Mouse (Mus musculus) stomach, embryonic 16.5 days (tissue): ENCODE results near the gene Top3b. TPM values are rescaled to one million over a fixed set of nuclear protein-coding genes. Genes with fewer than 3 reads are reported as not detected.
"Not testable (repeated sequence)": the region's sequence is repeated elsewhere in the genome, so short reads cannot be mapped to it uniquely, and the experiment has no call there.

Source experiments
- ATAC-seq: fragments of 200-750 bp; cut with Nextera tagmentation; 2 replicates; pipeline ENCODE4 v1.8.0; 2017; ENCODE audit warnings: moderate number of reproducible peaks, moderate TSS enrichment; ENCODE audit not compliant: insufficient read depth, low FRiP score
- H3K27ac ChIP-seq: fragments of 300-500 bp; sonication (generic); 2 replicates; pipeline ENCODE4 v1.5.1; 2014; ENCODE audit warnings: low read length
- H3K27me3 ChIP-seq: fragments of 300-500 bp; sonication (generic); 2 replicates; pipeline ENCODE4 v1.6.1; 2014; ENCODE audit warnings: low read length, control low read depth, mixed read lengths; ENCODE audit not compliant: control insufficient read depth, insufficient read depth
- H3K36me3 ChIP-seq: fragments of 300-500 bp; sonication (generic); 2 replicates; pipeline ENCODE4 v1.6.1; 2014; ENCODE audit warnings: low read length; ENCODE audit not compliant: control insufficient read depth, insufficient read depth
- H3K4me1 ChIP-seq: fragments of 300-500 bp; sonication (generic); 2 replicates; pipeline ENCODE4 v1.6.1; 2014; ENCODE audit warnings: low read length, control low read depth, mixed read lengths; ENCODE audit not compliant: control insufficient read depth, insufficient read depth
- H3K4me2 ChIP-seq: fragments of 300-500 bp; sonication (generic); 2 replicates; pipeline ENCODE4 v1.6.1; 2014; ENCODE audit warnings: low read depth, low read length, mixed read lengths
- H3K4me3 ChIP-seq: fragments of 300-500 bp; sonication (generic); replicated peaks from 2 replicates; pipeline ENCODE4 v1.5.1; 2014; ENCODE audit warnings: mild to moderate bottlenecking, low read length
- H3K9ac ChIP-seq: fragments of 300-500 bp; sonication (generic); 2 replicates; pipeline ENCODE4 v1.6.1; 2014; ENCODE audit warnings: low read length
- H3K9me3 ChIP-seq: fragments of 300-500 bp; sonication (generic); replicated peaks from 2 replicates; pipeline ENCODE4 v1.6.1; 2016; ENCODE audit warnings: low read length, control low read depth; ENCODE audit not compliant: control insufficient read depth
- WGBS: fragments of 180-500 bp; shearing (Covaris S2); extraction: QIAGEN DNeasy Blood & Tissue Kit; methylation state at CpG from one replicate; pipeline ENCODE4 v1.1.7; 2014; 5-methylcytosine and 5-hydroxymethylcytosine counted together
- polyA plus RNA-seq: library from polyadenylated mRNA; unstranded; fragments of >200 nt; fragmentation: Nextera tagmentation; extraction: Ambion mirVana; gene quantifications from 2 replicates; pipeline ENCODE4 v1.2.1, GENCODE M21; 2015

Gene Top3b
- polyA plus RNA-seq, 1 experiment from 2014 or later = 53.8 TPM

- 56% methylated on average over 1 of the region's 1 CpGs for WGBS
- no peak overlapping the region for H3K9ac ChIP-seq
- no peak for ATAC-seq
- H3K4me2 ChIP-seq = no peak overlapping the region
- H3K27ac ChIP-seq = no peak overlapping the region
- H3K4me3 ChIP-seq = no peak overlapping the region
- H3K27me3 ChIP-seq = no peaks in the 10 kb centered on the region
- H3K36me3 ChIP-seq = peaks cover 3% of the 10 kb centered on the region; the same call in 1 of the 2 replicates
- H3K9me3 ChIP-seq = no peaks in the 10 kb centered on the region
- H3K4me1 ChIP-seq = no peaks in the 10 kb centered on the region
Observed at GRCm38 (mm10) chr16:16913440-16913839, 42.9 kb downstream of the Top3b start.

- 86% methylated on average over 7 of the region's 7 CpGs for WGBS
- H3K36me3 ChIP-seq = peaks cover 7% of the 10 kb centered on the region
- ATAC-seq = no peak
- no peaks in the 10 kb centered on the region for H3K4me1 ChIP-seq
- no peak overlapping the region for H3K9ac ChIP-seq
- H3K27me3 ChIP-seq = no peaks in the 10 kb centered on the region
- H3K9me3 ChIP-seq = no peaks in the 10 kb centered on the region
- no peak overlapping the region for H3K27ac ChIP-seq
- H3K4me2 ChIP-seq = no peak overlapping the region
- no peak overlapping the region for H3K4me3 ChIP-seq
Observed at GRCm38 (mm10) chr16:16918441-16919117, 48.0 kb downstream of the Top3b start.

GRCm38 (mm10) chr16:16921021-16921435, 50.5 kb downstream of the Top3b start:
- no peak overlapping the region for H3K4me2 ChIP-seq
- H3K27ac ChIP-seq = no peak overlapping the region
- 71% methylated on average over 3 of the region's 3 CpGs for WGBS
- no peaks in the 10 kb centered on the region for H3K27me3 ChIP-seq
- no peaks in the 10 kb centered on the region for H3K9me3 ChIP-seq
- no peak overlapping the region for H3K9ac ChIP-seq
- no peaks in the 10 kb centered on the region for H3K4me1 ChIP-seq
- ATAC-seq = no peak
- H3K36me3 ChIP-seq = peaks cover 8% of the 10 kb centered on the region
- no peak overlapping the region for H3K4me3 ChIP-seq

- 86% methylated on average over 3 of the region's 3 CpGs for WGBS
- no peaks in the 10 kb centered on the region for H3K27me3 ChIP-seq
- H3K9me3 ChIP-seq = no peaks in the 10 kb centered on the region
- H3K9ac ChIP-seq = no peak overlapping the region
- H3K36me3 ChIP-seq = peaks cover 13% of the 10 kb centered on the region
- H3K4me1 ChIP-seq = no peaks in the 10 kb centered on the region
- no peak for ATAC-seq
- no peak overlapping the region for H3K27ac ChIP-seq
- H3K4me3 ChIP-seq = no peak overlapping the region
- no peak overlapping the region for H3K4me2 ChIP-seq
Observed at GRCm38 (mm10) chr16:16924481-16924880, 53.9 kb downstream of the Top3b start.

GRCm38 (mm10) chr16:16926536-16926935, 56.0 kb downstream of the Top3b start:
- H3K27me3 ChIP-seq = no peaks in the 10 kb centered on the region
- no peak overlapping the region for H3K4me3 ChIP-seq
- H3K36me3 ChIP-seq = peaks cover 13% of the 10 kb centered on the region
- no peaks in the 10 kb centered on the region for H3K9me3 ChIP-seq
- H3K27ac ChIP-seq = no peak overlapping the region
- H3K4me1 ChIP-seq = no peaks in the 10 kb centered on the region
- 74% methylated on average over 5 of the region's 5 CpGs for WGBS
- no peak overlapping the region for H3K9ac ChIP-seq
- no peak for ATAC-seq
- H3K4me2 ChIP-seq = no peak overlapping the region

- not testable (repeated sequence) for H3K4me1 ChIP-seq, H3K27ac ChIP-seq, H3K9ac ChIP-seq, H3K4me3 ChIP-seq, ATAC-seq, H3K9me3 ChIP-seq, H3K27me3 ChIP-seq, H3K4me2 ChIP-seq, H3K36me3 ChIP-seq
- 86% methylated on average over 3 of the region's 3 CpGs for WGBS
Observed at GRCm38 (mm10) chr16:16928908-16929307, 58.4 kb downstream of the Top3b start.

- ATAC-seq = no peak
- Histone ChIP-seq H3K27me3 (no peaks in the 10 kb centered on the region), H3K4me2 (no peak overlapping the region), H3K9ac (no peak overlapping the region), H3K4me1 (no peaks in the 10 kb centered on the region), H3K9me3 (no peaks in the 10 kb centered on the region), H3K4me3 (no peak overlapping the region), H3K27ac (no peak overlapping the region), H3K36me3 (0 out of 2 replicates have a peak, but pooled peaks cover 4% of the 10 kb centered on the region)
- WGBS = 91% methylated on average over 3 of the region's 3 CpGs
Observed at GRCm38 (mm10) chr16:16930326-16930725, 59.8 kb downstream of the Top3b start.

GRCm38 (mm10) chr16:16930810-16931296, 60.3 kb downstream of the Top3b start:
- no peak overlapping the region for H3K4me3 ChIP-seq
- H3K4me1 ChIP-seq = no peaks in the 10 kb centered on the region
- H3K9me3 ChIP-seq = no peaks in the 10 kb centered on the region
- no peaks in the 10 kb centered on the region for H3K27me3 ChIP-seq
- H3K27ac ChIP-seq = no peak overlapping the region
- no peak for ATAC-seq
- 70% methylated on average over 5 of the region's 5 CpGs for WGBS
- H3K4me2 ChIP-seq = no peak overlapping the region
- no peak overlapping the region for H3K9ac ChIP-seq
- 0 out of 2 replicates have a peak, but pooled peaks cover 4% of the 10 kb centered on the region for H3K36me3 ChIP-seq

GRCm38 (mm10) chr16:16939543-16939942, 69.0 kb downstream of the Top3b start:
- Histone ChIP-seq H3K36me3 (no peaks in the 10 kb centered on the region), H3K4me2 (no peak overlapping the region), H3K4me1 (no peaks in the 10 kb centered on the region), H3K9me3 (no peaks in the 10 kb centered on the region), H3K27me3 (no peaks in the 10 kb centered on the region), H3K4me3 (no peak overlapping the region), H3K27ac (no peak overlapping the region), H3K9ac (no peak overlapping the region)
- no peak for ATAC-seq
- WGBS = 92% methylated on average over 9 of the region's 9 CpGs
